Mouse (Mus musculus) cortical plate, adult 2 months (tissue): Measurements from ENCODE around the gene Gpr37l1. TPM values are rescaled to one million over a fixed set of nuclear protein-coding genes. Genes with fewer than 3 reads are reported as not detected.

Source experiments
- H3K27ac ChIP-seq: fragments of 200-500 bp; 2 replicates; pipeline ENCODE4 v1.5.1; 2012; ENCODE audit warnings: low read length, control low read depth, inconsistent platforms; ENCODE audit not compliant: insufficient read depth
- H3K4me1 ChIP-seq: fragments of 200-500 bp; 2 replicates; pipeline ENCODE4 v1.6.1; 2011; ENCODE audit warnings: low read length; ENCODE audit not compliant: control insufficient read depth, insufficient read depth
- H3K4me3 ChIP-seq: fragments of 200-500 bp; 2 replicates; pipeline ENCODE4 v1.5.1; 2011; ENCODE audit warnings: mild to moderate bottlenecking, low read length, control low read depth; ENCODE audit not compliant: insufficient read depth
- CTCF ChIP-seq: fragments of 200-500 bp; IDR thresholded peaks from 2 replicates; pipeline ENCODE4 v1.5.1; 2011; ENCODE audit warnings: mild to moderate bottlenecking, control low read depth, low read length; ENCODE audit not compliant: insufficient read depth; ENCODE audit errors: extremely low read depth
- POLR2A ChIP-seq: fragments of 200-500 bp; IDR thresholded peaks from 2 replicates; pipeline ENCODE4 v1.6.1; 2011; ENCODE audit warnings: mild to moderate bottlenecking, low read length, control low read depth; ENCODE audit not compliant: insufficient read depth; ENCODE audit errors: extremely low read depth
- polyA plus RNA-seq: library from polyadenylated mRNA; depleted of rRNA; stranded (reverse); fragments of >200 nt; gene quantifications from 2 replicates; pipeline ENCODE4 v1.2.3, GENCODE M21; 2012

Gpr37l1 gene
- polyA plus RNA-seq, 1 experiment, result 331 TPM

DNA sequence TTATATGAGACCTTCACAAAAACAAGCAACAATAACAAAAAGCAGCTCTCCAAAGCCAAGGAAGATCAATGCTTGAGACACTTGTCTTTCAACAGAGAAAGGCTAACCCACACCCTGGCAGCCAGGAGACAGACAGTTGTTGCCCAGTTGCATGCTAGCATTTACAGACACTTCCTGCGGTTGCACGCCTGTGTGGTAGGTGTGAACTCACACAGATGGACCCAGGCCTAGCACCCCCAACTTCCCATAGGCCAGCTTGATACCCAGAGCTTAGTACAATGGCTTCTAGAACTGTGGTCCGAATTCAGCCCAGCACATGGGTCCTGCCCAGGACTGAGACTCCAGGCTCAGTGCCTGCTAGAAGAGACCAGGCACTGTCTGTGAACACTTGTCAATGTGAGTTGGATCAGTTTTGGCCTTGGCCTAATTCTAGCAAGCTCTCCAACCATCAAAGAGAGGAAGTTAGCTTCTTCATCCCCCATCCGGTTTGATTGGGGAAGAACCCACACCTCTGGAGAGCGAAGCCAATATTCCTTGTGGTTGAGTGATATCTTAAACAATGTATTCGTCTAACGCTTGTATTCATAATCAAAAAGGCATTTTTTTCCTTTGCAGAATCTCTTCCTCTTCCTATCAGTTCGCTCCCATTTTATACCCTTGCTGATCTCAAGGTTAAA, 32.2 kb downstream of the Gpr37l1 start:
- H3K4me1 ChIP-seq, result no peaks in the 10 kb centered on the region
- H3K27ac ChIP-seq, result no peak overlapping the region
- no peak overlapping the region for H3K4me3 ChIP-seq
- TF ChIP-seq POLR2A (no peak), CTCF (no peak)

- H3K27ac ChIP-seq, result no peak overlapping the region
- no peak for TF ChIP-seq POLR2A
- no peak for TF ChIP-seq CTCF
- H3K4me1 ChIP-seq, result no peaks in the 10 kb centered on the region
- H3K4me3 ChIP-seq, result no peak overlapping the region
Observed at GRCm38 (mm10) chr1:135133678-135134435, 33.6 kb downstream of the Gpr37l1 start.

DNA sequence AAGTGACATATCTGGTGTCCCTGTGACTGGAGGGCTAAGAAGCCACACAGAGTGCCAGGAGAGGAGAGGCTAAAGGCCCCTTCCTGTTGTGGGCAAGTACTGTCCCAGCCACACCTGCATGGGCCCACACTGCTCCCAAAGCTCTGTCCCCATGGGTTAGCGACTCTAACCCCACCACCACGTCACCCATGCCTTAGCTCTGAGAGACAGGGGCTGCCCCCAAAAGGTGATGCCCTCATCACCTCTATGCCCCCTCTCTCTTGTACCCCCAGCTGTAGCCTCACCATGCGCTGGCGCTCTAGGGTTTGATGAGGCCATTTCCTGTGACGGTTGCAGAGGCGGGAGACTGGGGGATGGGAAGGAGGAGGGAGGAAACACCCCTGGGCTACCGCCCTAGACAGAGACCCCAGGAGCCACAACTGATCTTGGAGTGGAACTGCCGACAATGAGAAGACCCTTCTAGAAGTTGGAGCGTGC, 34.5 kb downstream of the Gpr37l1 start:
- Histone ChIP-seq H3K4me1 (no peaks in the 10 kb centered on the region), H3K27ac (no peak overlapping the region), H3K4me3 (no peak overlapping the region)
- TF ChIP-seq POLR2A (no peak), CTCF (no peak)

DNA sequence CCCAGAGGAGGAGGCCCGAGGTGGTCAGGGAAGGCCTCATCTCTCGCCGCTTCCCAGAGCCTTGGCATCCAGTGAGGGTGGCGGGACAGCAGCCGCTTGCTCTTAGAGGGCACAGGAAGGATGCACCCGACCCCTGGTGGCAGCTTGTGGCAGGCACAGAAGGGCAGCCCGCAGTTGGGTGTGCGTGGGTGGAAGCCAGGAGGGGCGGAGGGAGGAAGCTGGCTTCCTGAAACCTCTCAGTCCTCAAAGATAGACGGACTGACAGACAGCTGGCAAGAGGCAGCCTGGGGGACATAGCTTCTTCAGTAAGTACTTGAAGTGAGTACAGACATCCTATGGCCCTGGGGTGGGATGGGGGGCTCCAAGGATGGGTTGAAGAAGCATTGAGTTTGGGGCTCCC, 35.0 kb downstream of the Gpr37l1 start, which contains the start of gene Ptpn7:
Ptpn7 (plus strand) TSS at position 228 of the 400 bp plus-strand sequence.
- H3K4me3 ChIP-seq, result no peak within 1 kb of the TSS
- H3K4me1 ChIP-seq, result no peaks in the 10 kb centered on the region
- H3K27ac ChIP-seq, result no peak within 1 kb of the TSS
- TF ChIP-seq CTCF (peak; percentile 46), POLR2A (no peak)

GRCm38 (mm10) chr1:135131560-135131959, 35.9 kb downstream of the Gpr37l1 start:
- TF ChIP-seq CTCF (no peak), POLR2A (no peak)

DNA sequence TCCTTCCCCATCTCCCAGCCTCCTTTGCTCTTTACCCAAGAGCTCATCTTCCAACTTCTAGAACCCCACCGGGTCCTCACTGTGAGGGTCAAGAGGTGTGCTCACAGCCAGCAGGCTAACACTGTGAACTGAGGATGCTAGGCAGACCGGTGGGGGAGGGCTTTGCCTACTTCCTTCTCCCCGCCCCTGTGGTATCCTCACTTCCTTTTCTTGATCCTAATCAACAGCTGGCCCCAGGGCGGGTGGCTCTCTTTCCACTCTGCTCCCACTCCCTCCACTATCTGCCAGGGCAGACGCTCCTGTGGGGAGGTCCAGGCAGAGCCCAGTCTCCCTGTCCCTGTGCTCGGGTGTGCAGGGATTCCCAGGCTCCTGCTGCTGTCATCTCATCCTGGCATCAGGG, 36.4 kb downstream of the Gpr37l1 start:
- peaks cover 5% of the 10 kb centered on the region for H3K4me1 ChIP-seq
- no peak overlapping the region for H3K4me3 ChIP-seq
- TF ChIP-seq CTCF (no peak), POLR2A (no peak)
- H3K27ac ChIP-seq, result no peak overlapping the region

More at GRCm38 (mm10) chr1:135131560-135131959, 35.9 kb downstream of the Gpr37l1 start:
- H3K4me3 ChIP-seq, result no peak overlapping the region
- no peak overlapping the region for H3K27ac ChIP-seq
- H3K4me1 ChIP-seq, result peaks cover 3% of the 10 kb centered on the region; the same call in 1 of the 2 replicates

- Histone ChIP-seq H3K27ac (no peak overlapping the region), H3K4me3 (no peak overlapping the region), H3K4me1 (peaks cover 5% of the 10 kb centered on the region)
- TF ChIP-seq POLR2A (no peak), CTCF (no peak)
Observed at GRCm38 (mm10) chr1:135130376-135131018, 37.0 kb downstream of the Gpr37l1 start.

GRCm38 (mm10) chr1:135129543-135130183, 37.8 kb downstream of the Gpr37l1 start:
- no peak for TF ChIP-seq CTCF
- no peak for TF ChIP-seq POLR2A
- Histone ChIP-seq H3K4me3 (no peak overlapping the region), H3K4me1 (peaks cover 5% of the 10 kb centered on the region), H3K27ac (no peak overlapping the region)

- Histone ChIP-seq H3K4me3 (no peak overlapping the region), H3K4me1 (peaks cover 5% of the 10 kb centered on the region), H3K27ac (no peak overlapping the region)
- TF ChIP-seq POLR2A (no peak), CTCF (no peak)
Observed at GRCm38 (mm10) chr1:135128986-135129385, 38.5 kb downstream of the Gpr37l1 start.
